Mouse (Mus musculus): ENCODE results near the gene Nphp4. TPM values are rescaled to one million over a fixed set of nuclear protein-coding genes. Genes with fewer than 3 reads are reported as not detected.
A peak's percentile ranks its signal among the peaks of the same experiment; 100 is the strongest.
"Not testable (repeated sequence)": the region's sequence is repeated elsewhere in the genome, so short reads cannot be mapped to it uniquely, and the experiment has no call there.

The Nphp4 gene
- polyA plus RNA-seq, 1 experiment from 2014 or later, result 3.6 TPM

DNA sequence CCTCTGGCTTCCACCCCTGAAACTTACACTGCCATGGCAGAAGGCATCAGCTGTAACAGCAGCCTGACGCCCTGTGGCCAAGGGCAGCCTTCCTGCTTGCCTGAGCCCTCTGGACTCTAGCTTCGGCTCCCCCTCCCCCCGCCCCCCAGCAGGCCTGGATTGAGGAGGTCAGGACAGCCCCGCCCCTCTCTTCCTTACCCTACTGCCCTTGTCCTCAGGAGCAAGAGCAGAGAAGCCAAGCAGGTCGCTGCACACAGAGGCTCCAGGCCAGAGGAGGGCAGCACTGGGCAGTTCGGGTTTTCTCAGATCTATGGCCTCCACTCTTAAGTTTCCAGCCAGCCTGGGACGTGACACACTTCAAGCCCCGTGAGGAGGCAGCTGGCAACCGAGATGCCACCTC is 64.7 kb downstream of the Nphp4 start:
- DNase-seq (ENCODE audit: low spot score) (no peak), ATAC-seq (no peak)
- Histone ChIP-seq H3K9me3 (replicated peaks; ENCODE audit: control insufficient read depth, low read length) (no peaks in the 10 kb centered on the region), H3K27ac (ENCODE audit: low read depth, low read length) (no peak overlapping the region), H3K36me3 (ENCODE audit: control insufficient read depth, insufficient read depth, low read length) (0 out of 2 replicates have a peak, but pooled peaks cover 4% of the 10 kb centered on the region), H3K4me3 (ENCODE audit: low read depth, low read length) (no peak overlapping the region), H3K4me2 (ENCODE audit: low read length) (no peak overlapping the region), H3K27me3 (replicated peaks; ENCODE audit: control insufficient read depth, insufficient read depth, low read length) (no peaks in the 10 kb centered on the region), H3K9ac (ENCODE audit: low read length) (no peak overlapping the region), H3K4me1 (ENCODE audit: control insufficient read depth, insufficient read depth, low read length) (no peaks in the 10 kb centered on the region)
- WGBS, result 23% methylated on average over 9 of the region's 9 CpGs

DNA sequence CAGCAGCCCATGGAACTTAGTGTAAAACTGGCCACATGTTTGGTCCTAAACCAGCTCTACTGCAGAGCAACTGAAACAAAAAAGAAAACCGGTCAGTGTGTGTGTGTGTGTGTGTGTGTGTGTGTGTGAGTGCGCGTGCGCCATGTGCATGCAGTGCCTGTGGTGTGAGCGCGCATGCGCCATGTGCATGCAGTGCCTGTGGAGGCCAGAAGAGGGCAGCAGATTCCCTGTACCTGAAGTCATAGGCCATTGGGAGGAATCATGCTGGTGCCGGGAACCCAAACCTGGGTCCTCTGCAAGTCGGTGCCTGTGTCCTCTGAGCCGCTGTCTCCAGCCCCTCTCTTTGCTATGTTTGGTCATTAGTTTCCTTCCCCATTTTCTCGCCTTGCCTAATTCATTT is 65.9 kb downstream of the Nphp4 start:
- Histone ChIP-seq H3K9me3 (replicated peaks; ENCODE audit: control insufficient read depth, low read length) (no peaks in the 10 kb centered on the region), H3K9ac (ENCODE audit: low read length) (no peak overlapping the region), H3K36me3 (ENCODE audit: control insufficient read depth, insufficient read depth, low read length) (0 out of 2 replicates have a peak, but pooled peaks cover 4% of the 10 kb centered on the region), H3K4me1 (ENCODE audit: control insufficient read depth, insufficient read depth, low read length) (no peaks in the 10 kb centered on the region), H3K27ac (ENCODE audit: low read depth, low read length) (no peak overlapping the region), H3K4me3 (ENCODE audit: low read depth, low read length) (no peak overlapping the region), H3K4me2 (ENCODE audit: low read length) (no peak overlapping the region), H3K27me3 (replicated peaks; ENCODE audit: control insufficient read depth, insufficient read depth, low read length) (no peaks in the 10 kb centered on the region)
- WGBS, result 95% methylated on average over 11 of the region's 11 CpGs
- DNase-seq (ENCODE audit: low spot score), result no peak
- no peak for ATAC-seq

DNA sequence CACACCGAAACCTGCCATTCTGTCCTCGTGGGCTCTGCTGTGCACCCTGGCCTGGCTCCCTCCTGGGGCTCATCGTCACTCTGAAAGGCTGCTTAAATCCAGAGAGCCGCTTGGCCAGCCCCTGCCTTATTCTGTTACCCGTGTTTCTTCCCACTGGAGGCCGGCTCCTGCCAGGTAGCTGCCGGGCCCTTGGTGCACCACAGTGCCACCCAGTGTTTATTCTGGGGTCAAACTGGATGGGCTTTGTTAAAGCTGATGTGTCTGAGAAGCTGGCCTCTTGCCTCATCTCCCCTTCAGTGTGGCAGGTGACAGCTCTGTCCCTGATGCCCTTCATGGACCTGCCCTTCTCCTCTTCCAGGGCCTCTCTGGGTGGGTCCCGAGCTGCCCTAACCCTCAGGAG is 70.0 kb downstream of the Nphp4 start:
- no peaks in the 10 kb centered on the region for H3K36me3 ChIP-seq (ENCODE audit: control insufficient read depth, insufficient read depth, low read length)
- WGBS, result 51% methylated on average over 8 of the region's 8 CpGs
- H3K4me1 ChIP-seq (ENCODE audit: control insufficient read depth, insufficient read depth, low read length), result peaks cover 10% of the 10 kb centered on the region
- no peak overlapping the region for H3K27ac ChIP-seq (ENCODE audit: low read depth, low read length)
- no peak overlapping the region for H3K4me3 ChIP-seq (ENCODE audit: low read depth, low read length)
- no peaks in the 10 kb centered on the region for H3K27me3 ChIP-seq (replicated peaks; ENCODE audit: control insufficient read depth, insufficient read depth, low read length)
- DNase-seq (ENCODE audit: low spot score), result peak; percentile 36
- no peak overlapping the region for H3K9ac ChIP-seq (ENCODE audit: low read length)
- ATAC-seq, result no peak
- no peak overlapping the region for H3K4me2 ChIP-seq (ENCODE audit: low read length)
- no peaks in the 10 kb centered on the region for H3K9me3 ChIP-seq (replicated peaks; ENCODE audit: control insufficient read depth, low read length)

DNA sequence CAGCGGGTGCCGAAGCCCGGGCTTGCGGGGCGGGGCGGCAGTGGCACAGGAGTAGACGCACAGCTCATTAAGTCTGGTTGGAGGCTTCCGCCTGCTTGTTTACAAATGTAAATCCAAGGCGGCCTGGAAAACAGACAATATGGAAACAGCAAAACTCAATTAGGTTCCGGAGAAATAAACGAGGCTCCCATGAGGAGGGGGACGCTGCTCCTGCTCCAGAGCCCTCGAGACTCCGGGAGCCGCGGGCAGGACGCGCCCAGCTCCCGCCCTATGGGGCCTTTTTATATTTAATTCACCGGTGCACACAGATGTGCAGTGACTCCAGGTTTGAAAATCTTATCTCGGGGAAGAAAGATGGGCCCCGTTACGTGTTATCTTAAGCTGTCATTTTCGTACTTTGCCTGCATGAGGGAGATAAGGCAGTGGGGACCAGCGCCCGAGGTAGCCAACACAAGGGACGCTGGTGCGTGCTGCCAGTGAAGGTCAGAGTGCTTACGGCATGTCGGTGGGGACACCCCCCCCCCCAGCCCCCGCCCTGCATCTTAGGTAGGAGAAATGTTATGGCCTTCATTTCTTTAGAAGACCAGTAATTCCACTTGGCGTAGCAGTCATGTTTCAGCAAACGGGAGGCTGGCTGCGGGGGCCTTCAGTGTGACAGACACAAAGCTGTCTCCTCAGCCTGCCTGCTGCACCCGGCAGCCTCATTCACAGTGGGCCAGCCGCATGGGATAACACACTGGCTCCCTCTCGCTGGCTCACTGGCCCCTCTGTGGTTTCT is 71.6 kb downstream of the Nphp4 start:
- H3K9me3 ChIP-seq (replicated peaks; ENCODE audit: control insufficient read depth, low read length), result no peaks in the 10 kb centered on the region
- H3K9ac ChIP-seq (ENCODE audit: low read length), result peak overlapping the region; percentile 32
- 27% methylated on average over 37 of the region's 37 CpGs for WGBS
- H3K27ac ChIP-seq (ENCODE audit: low read depth, low read length), result no peak overlapping the region
- ATAC-seq (peak; percentile 65), DNase-seq (ENCODE audit: low spot score) (peak; percentile 71)
- H3K4me1 ChIP-seq (ENCODE audit: control insufficient read depth, insufficient read depth, low read length), result peaks cover 10% of the 10 kb centered on the region
- no peaks in the 10 kb centered on the region for H3K27me3 ChIP-seq (replicated peaks; ENCODE audit: control insufficient read depth, insufficient read depth, low read length)
- H3K36me3 ChIP-seq (ENCODE audit: control insufficient read depth, insufficient read depth, low read length), result no peaks in the 10 kb centered on the region
- peak overlapping the region; percentile 34 for H3K4me2 ChIP-seq (ENCODE audit: low read length)
- H3K4me3 ChIP-seq (ENCODE audit: low read depth, low read length), result no peak overlapping the region

DNA sequence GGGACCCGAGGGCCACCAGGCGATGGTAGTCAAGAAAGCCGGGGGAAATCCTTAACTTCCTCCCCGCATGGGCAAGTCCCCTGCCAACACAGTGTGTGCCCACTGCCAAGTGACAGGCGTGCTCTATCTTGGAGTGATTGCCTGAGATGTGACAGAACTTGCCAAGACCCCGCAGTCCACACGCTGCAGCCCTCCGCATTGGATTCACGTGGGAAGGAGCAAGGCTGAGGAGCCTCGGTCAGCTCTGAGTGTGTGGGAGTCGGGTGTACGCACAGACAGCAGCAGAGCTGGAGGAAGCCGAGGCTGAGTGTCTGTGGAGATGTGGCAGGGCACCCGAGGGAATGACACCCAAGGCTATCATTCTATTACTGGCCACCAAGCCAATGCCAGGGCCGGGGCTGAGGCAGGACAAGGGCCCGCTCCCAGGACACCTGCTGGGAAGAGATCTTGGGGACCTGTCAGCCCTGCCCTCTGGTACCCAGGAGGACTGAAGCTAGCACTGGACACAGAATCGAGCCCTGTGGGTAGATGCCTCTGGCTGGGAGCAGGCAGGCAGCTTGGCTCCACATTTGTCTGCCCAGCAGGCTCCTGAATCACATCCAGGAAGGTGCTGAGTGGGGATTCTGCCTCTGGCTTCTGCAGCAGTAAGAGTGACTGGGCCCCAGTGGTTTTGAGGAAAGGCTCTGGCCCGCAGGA is 73.1 kb downstream of the Nphp4 start:
- H3K4me1 ChIP-seq (ENCODE audit: control insufficient read depth, insufficient read depth, low read length), result peaks cover 10% of the 10 kb centered on the region
- no peak overlapping the region for H3K9ac ChIP-seq (ENCODE audit: low read length)
- no peak for DNase-seq (ENCODE audit: low spot score)
- H3K9me3 ChIP-seq (replicated peaks; ENCODE audit: control insufficient read depth, low read length), result no peaks in the 10 kb centered on the region
- no peaks in the 10 kb centered on the region for H3K27me3 ChIP-seq (replicated peaks; ENCODE audit: control insufficient read depth, insufficient read depth, low read length)
- no peak for ATAC-seq
- no peak overlapping the region for H3K27ac ChIP-seq (ENCODE audit: low read depth, low read length)
- no peak overlapping the region for H3K4me2 ChIP-seq (ENCODE audit: low read length)
- no peaks in the 10 kb centered on the region for H3K36me3 ChIP-seq (ENCODE audit: control insufficient read depth, insufficient read depth, low read length)
- WGBS, result 87% methylated on average over 18 of the region's 18 CpGs
- no peak overlapping the region for H3K4me3 ChIP-seq (ENCODE audit: low read depth, low read length)

DNA sequence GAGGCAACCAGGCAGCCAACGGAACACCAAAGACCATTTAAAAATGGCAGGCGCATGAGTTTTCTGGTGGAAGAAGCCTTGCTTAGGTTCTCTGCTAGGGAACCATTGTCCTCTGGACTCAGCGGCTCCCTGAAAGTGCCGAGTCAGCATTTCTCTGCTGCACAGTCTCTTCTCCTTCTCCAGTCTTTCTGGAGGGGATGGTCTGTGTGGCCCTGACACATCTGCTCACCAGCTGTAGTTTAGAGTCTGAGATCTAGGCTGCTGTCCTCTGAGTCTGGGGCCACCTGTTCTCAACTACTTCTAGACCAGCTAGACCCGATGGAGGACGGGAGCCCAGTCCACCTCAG is 73.7 kb downstream of the Nphp4 start:
- Histone ChIP-seq H3K9ac (ENCODE audit: low read length) (no peak overlapping the region), H3K27ac (ENCODE audit: low read depth, low read length) (no peak overlapping the region), H3K27me3 (replicated peaks; ENCODE audit: control insufficient read depth, insufficient read depth, low read length) (no peaks in the 10 kb centered on the region), H3K36me3 (ENCODE audit: control insufficient read depth, insufficient read depth, low read length) (no peaks in the 10 kb centered on the region), H3K4me3 (ENCODE audit: low read depth, low read length) (no peak overlapping the region), H3K4me1 (ENCODE audit: control insufficient read depth, insufficient read depth, low read length) (peaks cover 10% of the 10 kb centered on the region), H3K4me2 (ENCODE audit: low read length) (no peak overlapping the region), H3K9me3 (replicated peaks; ENCODE audit: control insufficient read depth, low read length) (no peaks in the 10 kb centered on the region)
- 92% methylated on average over 6 of the region's 6 CpGs for WGBS
- ATAC-seq, result no peak
- no peak for DNase-seq (ENCODE audit: low spot score)

DNA sequence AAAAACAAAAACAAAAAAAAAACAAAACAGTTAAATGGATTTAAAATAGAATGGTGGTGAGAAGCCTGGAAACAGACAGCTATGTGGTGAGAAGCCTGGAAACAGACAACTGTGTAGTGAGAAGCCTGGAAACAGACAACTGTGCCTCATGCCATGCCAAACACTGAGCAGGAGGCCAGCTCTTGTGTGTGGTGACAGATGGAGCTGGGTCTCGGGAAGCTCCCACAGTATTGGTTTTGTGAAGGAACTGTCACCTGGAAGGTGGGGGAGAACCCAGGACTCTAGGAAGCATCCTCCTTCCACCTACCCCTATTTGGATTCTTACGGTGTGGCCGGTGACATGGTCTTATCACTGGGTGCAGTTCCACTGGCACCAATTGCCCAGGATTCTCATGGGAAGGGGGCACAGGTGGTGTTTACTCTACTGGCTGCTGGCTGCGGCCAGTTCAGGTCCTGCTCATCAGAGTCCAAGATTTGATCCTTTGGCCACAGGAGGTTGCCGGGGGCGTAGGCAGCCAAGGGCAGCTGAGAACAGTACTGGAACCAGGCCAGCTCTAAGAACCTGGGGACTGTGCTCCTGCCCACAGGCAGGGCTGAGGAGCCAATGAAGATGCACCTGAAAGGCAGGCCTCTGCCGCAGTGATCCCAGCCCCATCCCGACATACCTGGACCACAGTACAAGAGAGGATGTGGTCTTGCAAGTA is 77.2 kb downstream of the Nphp4 start:
- Histone ChIP-seq H3K9ac (ENCODE audit: low read length) (no peak overlapping the region), H3K27me3 (replicated peaks; ENCODE audit: control insufficient read depth, insufficient read depth, low read length) (no peaks in the 10 kb centered on the region), H3K4me2 (ENCODE audit: low read length) (no peak overlapping the region), H3K27ac (ENCODE audit: low read depth, low read length) (no peak overlapping the region), H3K36me3 (ENCODE audit: control insufficient read depth, insufficient read depth, low read length) (no peaks in the 10 kb centered on the region), H3K4me3 (ENCODE audit: low read depth, low read length) (no peak overlapping the region), H3K4me1 (ENCODE audit: control insufficient read depth, insufficient read depth, low read length) (peaks cover 6% of the 10 kb centered on the region), H3K9me3 (replicated peaks; ENCODE audit: control insufficient read depth, low read length) (no peaks in the 10 kb centered on the region)
- DNase-seq (ENCODE audit: low spot score), result no peak
- 90% methylated on average over 8 of the region's 8 CpGs for WGBS
- ATAC-seq, result no peak

DNA sequence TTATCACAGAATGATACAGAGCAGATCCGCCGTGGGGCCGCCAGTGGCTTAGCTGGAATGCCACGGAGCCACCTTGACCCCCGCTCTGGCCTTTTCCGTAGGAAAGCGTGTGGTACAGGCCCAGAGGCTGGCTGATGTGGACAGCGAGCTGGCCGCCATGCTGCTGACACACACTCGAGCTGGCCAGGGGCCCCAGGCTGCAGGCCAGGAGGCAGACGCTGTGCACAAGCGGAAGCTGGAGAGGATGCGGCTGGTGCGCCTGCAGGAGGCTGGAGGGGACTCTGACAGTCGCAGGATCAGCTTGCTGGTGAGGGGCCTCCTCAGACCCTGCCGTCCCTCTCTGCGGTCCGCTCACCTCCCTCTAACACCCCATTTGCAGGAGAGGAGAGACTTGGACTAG is 77.9 kb downstream of the Nphp4 start:
- Histone ChIP-seq H3K36me3 (ENCODE audit: control insufficient read depth, insufficient read depth, low read length) (no peaks in the 10 kb centered on the region), H3K9ac (ENCODE audit: low read length) (no peak overlapping the region), H3K27me3 (replicated peaks; ENCODE audit: control insufficient read depth, insufficient read depth, low read length) (no peaks in the 10 kb centered on the region), H3K9me3 (replicated peaks; ENCODE audit: control insufficient read depth, low read length) (no peaks in the 10 kb centered on the region), H3K4me2 (ENCODE audit: low read length) (no peak overlapping the region), H3K27ac (ENCODE audit: low read depth, low read length) (no peak overlapping the region), H3K4me3 (ENCODE audit: low read depth, low read length) (no peak overlapping the region), H3K4me1 (ENCODE audit: control insufficient read depth, insufficient read depth, low read length) (peaks cover 6% of the 10 kb centered on the region)
- 69% methylated on average over 18 of the region's 18 CpGs for whole genome bisulfite sequencing
- DNase-seq (ENCODE audit: low spot score) (no peak), ATAC-seq (no peak)

DNA sequence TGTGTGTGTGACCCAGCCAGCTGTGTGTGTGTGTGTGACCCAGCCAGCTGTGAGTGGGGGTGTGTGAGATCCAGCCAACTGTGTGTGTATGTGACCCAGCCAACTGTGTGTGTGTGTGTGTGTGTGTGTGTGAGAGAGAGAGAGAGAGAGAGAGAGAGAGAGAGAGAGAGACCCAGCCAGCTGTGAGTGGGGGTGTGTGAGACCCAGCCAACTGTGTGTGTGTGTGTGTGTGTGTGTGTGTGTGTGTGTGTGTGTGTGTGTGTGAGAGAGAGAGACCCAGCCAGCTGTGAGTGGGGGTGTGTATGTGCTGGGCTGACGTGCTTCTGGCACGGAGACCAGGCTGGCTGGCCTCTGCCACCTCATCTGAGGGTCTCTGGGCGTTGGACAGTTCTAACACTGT is 79.3 kb downstream of the Nphp4 start:
- 89% methylated on average over 3 of the region's 3 CpGs for WGBS
- not testable (repeated sequence) for H3K9me3 ChIP-seq (replicated peaks; ENCODE audit: control insufficient read depth, low read length); H3K27me3 ChIP-seq (replicated peaks; ENCODE audit: control insufficient read depth, insufficient read depth, low read length); H3K4me1 ChIP-seq (ENCODE audit: control insufficient read depth, insufficient read depth, low read length); H3K36me3 ChIP-seq (ENCODE audit: control insufficient read depth, insufficient read depth, low read length); H3K9ac ChIP-seq (ENCODE audit: low read length); DNase-seq (ENCODE audit: low spot score); H3K4me2 ChIP-seq (ENCODE audit: low read length); ATAC-seq; H3K27ac ChIP-seq (ENCODE audit: low read depth, low read length); H3K4me3 ChIP-seq (ENCODE audit: low read depth, low read length)
